Mouse (Mus musculus) heart, adult 2 months (tissue): Measurements from ENCODE around the gene Gcg.

Experiments used
- CTCF ChIP-seq: fragments of 200-600 bp; IDR thresholded peaks from 2 replicates; pipeline ENCODE4 v1.8.1; 2022; ENCODE audit warnings: antibody characterized with exemption, mild to moderate bottlenecking, moderate library complexity
- POLR2A ChIP-seq: fragments of 200-500 bp; IDR thresholded peaks from 2 replicates; pipeline ENCODE4 v1.6.1; 2011; ENCODE audit warnings: mild to moderate bottlenecking, low read depth, low read length, control low read depth; ENCODE audit not compliant: insufficient read depth

DNA sequence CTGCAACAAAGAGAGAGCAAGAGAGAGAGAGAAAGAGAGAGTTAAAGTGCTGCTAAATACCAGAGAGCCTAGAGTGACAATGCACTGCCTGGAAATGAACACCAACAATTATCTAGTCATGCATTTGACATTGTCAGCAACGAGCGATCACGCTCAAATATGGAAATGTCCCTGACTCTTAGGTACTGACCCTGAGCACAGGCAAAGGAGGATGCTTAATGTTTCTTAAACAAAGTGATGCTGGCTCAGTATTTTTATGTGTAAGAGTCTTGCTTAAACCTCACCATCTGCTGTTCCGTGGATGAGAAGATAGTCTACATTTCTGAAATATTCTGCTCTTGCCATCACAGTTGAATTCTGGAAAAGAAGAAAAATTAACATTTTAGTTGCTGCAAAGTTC lies 19.1 kb upstream of the Gcg start:
- no peak for TF ChIP-seq CTCF
- TF ChIP-seq POLR2A, result no peak
